Mouse (Mus musculus) right cerebral cortex, adult 18-20 months (tissue): ENCODE data around the gene Sar1a.

ENCODE experiments used
- DNase-seq: peaks from one replicate; pipeline ENCODE4 v3.0.0; 2022; ENCODE audit warnings: mixed read lengths

The Sar1a gene

DNA sequence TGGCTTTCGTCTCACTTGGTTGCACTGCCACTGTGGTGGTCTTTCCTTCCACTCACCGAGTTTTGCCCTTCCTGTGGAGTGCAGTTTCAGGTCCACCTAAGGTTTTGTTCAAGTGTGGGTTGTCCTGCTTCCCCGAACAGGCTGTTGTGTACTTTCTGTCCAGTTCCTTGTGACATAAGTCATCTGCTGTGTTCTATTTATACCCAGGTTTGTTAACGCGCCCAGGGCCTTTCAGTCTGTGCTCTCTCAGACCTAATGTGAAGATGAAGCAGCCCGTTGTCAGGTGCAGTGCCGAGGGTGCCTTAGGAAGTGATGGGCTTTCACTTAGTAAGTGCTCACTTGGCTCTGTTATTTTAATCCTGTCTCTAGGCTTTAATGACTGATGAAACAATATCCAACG lies 9.3 kb downstream of the Sar1a start:
- DNase-seq = no peak

DNA sequence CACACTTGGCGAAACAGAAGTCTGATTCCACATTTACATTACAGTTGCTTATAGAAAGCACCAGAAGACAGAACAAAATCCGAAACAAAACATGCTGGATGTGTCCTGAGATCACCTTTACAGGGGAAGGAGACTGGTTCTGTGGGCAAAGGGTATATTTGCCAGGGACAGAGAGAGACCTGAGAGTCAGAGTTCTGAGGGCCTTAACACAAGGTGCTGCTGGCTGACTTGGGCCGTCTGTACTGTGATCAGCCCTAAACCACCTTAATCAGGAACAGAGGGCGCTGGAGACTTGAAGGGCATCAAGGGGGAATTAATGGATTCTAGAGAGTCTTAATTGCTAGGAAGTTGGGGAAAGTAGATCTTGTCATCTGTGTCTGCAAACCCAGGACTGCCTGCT lies 13.5 kb downstream of the Sar1a start:
- no peak for DNase-seq

DNA sequence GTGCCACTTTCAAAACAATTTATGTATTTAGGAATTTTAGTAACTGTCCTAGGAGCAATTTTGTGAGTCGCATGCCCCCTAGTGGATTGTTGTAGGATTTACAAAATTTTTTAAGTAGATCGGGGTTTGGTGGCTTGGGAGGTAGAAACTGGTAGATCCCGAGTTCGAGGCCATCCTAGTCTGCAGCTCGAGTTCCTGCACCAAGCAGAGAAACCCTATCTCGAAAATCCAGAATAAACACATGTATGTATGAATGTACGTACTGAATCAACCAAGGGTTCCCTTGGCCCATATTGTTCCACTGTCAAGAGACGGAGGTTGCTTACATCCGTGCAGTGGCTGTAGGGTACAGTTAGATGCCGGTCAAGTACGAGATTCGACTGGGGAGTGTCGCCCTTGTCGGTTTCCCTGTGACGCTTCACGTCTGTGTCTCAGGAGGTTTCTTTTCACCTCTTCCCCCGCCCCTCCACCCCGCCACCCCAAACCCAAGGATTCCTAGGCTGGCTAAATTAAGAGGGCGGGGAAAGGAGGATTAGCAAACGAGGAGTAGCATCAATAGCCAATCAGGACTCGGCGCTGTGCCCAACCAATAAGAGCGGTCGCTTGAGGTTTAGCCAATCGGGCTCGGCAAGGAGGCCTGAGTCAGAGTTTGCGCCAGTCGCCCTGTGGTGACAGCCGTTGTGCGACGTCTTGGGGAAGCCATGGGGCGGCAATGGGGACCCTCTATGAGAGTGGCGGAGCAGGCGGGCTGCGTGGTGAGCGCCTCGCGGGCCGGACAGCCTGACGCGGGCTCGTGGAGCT lies 15.0 kb downstream of the Sar1a start, which contains the start of gene Tysnd1:
Gene Tysnd1 (plus strand): TSS at position 645 of the 801 bp plus-strand sequence.
- DNase-seq = peak; percentile 97

DNA sequence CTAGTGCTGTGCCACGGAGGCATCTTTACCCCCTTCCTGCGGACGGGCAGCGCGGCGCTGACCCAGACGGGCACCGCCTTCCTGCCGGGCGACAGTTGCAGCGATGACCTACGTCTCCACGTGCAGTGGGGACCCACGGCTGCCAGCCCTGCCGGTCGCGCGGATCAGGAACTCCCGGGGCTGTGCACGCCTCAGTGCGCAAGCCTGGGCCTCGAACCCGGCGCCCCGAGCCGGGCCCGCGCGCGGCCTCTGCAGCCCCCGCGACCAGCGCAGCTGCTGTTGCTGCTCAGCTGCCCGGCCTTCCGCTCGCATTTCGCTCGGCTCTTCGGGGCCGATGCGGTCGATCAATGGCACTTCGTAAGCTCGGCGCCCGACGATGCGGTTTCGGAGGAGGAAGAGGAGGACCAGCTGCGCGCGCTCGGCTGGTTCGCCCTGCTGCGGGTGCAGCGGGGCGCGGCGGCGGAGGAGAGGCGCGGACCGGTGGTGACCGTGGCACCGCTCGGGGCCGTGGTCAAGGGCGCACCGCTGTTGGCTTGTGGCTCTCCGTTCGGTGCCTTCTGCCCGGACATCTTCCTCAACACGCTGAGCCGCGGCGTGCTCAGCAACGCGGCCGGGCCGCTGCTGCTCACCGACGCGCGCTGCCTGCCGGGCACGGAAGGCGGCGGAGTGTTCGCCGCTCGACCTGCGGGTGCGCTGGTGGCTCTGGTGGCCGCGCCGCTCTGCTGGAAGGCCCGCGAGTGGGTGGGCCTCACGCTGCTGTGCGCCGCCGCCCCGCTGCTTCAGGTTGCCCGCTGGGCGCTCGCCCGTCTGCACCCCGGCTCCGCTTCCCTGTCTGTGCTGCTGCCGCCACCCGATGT lies 15.8 kb downstream of the Sar1a start:
- DNase-seq = peak; percentile 17

DNA sequence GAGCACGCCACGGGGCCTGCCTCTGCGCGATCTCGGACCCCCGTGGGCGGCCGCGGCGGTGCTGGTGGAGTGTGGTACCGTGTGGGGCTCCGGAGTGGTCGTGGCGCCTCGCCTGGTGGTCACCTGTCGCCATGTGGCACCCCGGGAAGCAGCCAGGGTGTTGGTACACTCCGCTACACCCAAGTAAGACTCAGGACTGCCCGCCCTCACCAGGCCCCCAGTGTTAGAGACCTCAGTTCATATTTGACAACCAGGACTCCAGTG lies 16.4 kb downstream of the Sar1a start:
- no peak for DNase-seq

DNA sequence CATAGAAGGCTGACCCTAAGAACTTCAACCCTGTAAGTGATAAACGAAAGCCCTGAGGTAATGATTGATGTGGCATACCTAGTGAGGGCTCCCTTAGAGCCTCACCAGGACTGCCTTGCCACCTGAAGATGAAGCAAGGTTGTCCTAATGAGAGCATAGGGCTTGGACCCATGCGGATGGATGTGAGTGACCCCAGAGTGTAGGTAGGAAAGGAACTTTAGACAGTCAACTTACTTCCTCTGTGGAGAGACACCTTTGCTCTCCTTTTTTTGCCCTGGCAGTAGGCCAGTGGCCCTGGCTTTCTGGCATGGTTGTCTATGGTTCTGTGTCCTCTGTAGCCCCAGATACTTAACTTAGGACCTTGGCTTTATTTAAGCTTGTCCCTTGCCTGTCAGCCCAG lies 16.9 kb downstream of the Sar1a start:
- DNase-seq = no peak

DNA sequence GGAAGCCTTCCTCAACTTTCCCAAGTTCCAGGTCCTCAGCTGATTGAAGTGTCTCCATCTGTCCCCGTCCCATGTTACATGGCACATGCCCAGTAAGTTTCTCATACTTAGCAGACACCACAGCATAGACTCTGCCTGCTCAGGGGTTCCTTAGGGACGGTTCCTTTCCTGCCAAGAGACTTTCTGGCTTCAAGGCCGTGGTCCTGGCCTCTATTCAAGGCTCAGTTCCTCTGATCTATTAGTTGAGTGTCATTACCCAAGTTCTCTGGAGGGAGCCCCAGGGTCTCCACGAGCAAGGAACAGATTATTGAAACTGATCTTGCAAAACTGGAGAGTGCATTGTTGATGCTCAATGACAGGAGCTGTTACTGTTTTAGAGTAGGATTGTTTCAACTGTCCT lies 24.6 kb downstream of the Sar1a start:
- DNase-seq = no peak

DNA sequence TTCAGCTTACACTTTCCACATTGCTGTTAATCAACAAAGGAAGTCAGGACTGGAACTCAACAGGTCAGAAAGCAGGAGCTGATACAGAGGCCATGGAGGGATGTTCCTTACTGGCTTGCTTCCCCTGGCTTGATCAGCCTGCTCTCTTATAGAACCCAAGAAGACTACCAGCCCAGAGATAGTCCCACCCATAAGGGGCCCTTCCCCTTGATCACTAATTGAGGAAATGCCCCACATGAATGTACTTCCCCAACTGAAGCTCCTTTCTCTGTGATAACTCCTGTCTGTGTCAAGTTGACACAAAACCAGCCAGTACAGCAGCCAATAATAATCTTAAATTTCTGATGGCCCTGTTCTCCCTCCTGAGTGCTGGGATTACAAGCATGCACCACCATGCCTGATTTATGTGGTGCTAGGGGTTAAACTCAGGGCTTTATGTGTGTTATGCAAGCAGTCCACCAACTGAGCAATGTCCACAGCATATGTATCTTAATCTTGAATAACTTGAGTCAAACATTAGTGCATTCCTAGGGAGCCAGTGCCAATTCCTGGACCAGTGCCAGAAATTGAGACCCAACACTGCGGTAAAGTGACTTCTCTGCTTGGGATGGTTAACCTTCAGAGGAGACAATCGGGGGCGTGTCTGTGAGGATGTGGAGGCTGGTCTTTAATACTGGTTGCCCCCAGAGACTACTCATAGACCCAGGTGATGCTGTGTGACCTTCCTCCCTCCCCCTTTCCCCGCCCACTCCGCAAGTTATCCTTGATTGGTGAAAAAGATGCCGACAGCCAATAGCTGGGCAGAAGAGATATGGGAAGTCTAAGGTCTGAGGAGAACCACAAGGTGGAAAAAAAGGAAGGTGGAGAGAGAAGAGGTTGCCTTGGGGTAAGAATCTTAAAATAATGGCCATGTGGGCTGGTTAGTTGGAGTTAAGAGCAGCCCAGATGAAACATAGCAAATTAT lies 26.6 kb downstream of the Sar1a start:
- DNase-seq = no peak

DNA sequence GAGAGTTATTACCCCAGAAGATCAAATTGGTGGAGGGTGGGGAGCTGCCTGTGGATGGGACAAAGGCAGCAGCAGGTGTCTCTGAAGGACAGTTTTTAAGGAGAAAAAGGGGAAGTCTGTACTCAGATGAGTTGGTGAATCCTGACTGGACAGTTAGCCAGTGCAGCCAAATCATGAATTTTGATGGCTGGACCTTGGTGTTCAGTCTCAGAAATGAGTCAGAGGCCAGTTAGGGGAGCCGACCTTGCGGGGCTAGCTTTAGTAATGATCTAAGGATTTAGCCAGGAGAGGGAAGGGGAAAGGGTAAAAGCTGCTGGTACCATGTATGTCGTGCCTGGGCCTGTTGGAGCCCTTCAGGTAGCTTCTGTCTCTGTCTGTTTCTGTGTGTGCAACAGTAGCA lies 33.5 kb downstream of the Sar1a start:
- DNase-seq = no peak

DNA sequence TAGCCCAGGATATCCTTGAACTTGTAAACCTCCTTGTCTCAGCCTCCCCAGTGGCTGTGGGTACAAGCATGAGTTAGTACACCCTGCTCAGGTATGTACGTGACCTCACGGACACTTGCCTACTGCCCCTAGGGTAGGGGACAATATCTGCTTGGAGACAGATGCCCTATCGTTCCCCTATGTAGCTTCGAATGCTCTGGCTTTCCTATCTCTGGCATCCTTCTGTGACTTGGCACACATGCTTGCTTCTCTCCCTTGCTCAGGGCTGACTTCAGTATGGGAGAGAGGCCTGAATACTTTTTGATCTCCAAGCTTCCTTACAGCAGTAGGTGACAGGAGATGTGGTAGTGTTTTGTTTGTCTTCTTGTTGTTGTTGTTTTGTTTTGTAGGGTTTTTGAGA lies 34.0 kb downstream of the Sar1a start:
- DNase-seq = no peak

DNA sequence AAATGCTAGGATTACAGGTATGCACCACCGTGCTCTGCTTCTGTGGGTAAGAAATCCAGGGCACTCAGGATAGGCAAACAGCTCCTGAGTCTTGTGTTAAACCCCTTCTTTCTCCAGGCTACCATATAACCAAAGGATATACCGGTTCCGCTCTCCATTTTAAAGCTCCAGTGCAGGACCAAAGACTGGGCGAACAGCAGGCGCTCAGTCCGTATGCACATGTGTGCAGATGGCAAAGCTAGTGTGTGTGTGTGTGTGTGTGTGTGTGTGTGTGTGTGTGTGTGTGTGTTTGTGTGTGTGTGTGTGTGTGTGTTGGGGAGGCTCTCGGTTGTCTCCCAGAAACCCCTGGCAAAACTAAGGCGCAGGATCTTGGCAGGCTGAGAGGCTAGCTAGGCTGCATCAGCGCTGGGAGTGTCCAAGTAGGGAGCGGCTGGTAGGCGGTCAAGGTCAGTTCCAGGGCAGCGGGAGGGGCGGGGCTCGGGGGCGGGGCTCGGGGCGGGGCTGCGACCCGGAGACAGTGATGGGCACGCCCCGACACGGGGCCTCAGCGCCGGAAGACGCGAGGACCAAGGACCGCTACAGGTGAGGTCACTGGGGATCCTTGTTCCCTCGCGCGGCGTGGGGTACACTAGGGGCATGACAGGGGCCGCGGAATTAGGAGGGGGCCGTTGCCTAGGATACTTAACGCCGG lies 34.8 kb downstream of the Sar1a start, which contains the start of gene Aifm2:
Gene Aifm2 (plus strand): TSS at position 493 of the 691 bp plus-strand sequence.
- peak; percentile 29 for DNase-seq

DNA sequence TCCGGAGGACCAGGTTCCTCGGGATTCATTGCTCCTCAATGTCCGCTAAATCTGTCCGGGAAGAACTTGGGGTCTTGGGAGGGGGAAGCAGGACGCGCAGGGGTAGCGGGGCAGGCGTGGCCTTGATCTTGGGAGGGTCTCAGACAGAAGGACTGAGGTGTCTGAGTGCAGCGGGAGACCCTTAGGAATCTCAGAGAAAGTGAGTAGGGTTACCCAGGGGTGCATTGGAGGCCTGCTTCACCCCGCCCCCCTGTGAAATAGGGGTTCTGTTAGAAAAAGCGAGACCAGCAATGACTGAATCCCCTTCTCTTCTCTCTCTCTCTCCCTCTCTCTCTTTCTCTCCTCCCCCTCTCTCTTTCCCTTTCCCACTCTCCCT lies 35.4 kb downstream of the Sar1a start:
- DNase-seq = no peak

DNA sequence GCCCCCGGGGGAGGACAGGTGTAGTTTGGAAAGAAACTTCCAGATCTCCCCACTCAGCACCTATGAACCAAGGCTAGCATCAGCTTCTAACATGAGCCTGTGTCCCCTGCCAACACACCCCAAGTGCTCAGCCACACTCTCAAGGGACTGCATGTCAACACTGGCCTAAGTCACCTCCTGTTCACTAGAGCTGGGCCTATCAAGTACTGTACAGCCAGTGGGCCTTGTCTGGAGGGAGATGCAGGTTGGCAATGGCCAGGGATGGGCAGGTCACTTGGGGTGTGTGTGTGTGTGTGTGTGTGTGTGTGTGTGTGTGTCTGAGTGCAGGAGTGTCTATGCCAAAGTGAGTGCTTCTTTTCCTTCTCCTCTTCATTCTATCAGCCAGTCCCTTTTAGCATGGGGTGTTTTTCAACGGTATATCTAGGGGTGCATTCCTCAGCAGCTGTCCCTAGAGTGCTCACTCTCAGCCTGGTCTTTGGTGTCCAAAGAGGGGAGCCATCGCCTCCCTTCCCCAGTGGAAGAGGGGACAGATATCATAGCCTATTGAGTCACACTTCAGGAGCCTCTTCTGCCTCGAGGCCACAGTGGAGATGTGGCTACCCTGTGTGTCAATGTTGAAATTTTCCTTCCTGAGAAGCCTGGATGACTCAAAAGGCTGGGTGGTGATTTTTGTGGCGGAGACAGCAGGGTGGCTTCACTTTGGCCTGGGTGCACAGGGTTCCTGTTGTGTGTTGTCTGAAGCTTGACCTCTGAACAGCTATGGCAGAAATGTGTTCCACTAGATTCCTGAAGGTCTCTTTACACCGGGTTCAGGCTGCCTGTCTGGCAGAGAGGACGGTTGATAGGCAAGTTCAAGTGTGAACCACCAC lies 36.1 kb downstream of the Sar1a start:
- DNase-seq = no peak

DNA sequence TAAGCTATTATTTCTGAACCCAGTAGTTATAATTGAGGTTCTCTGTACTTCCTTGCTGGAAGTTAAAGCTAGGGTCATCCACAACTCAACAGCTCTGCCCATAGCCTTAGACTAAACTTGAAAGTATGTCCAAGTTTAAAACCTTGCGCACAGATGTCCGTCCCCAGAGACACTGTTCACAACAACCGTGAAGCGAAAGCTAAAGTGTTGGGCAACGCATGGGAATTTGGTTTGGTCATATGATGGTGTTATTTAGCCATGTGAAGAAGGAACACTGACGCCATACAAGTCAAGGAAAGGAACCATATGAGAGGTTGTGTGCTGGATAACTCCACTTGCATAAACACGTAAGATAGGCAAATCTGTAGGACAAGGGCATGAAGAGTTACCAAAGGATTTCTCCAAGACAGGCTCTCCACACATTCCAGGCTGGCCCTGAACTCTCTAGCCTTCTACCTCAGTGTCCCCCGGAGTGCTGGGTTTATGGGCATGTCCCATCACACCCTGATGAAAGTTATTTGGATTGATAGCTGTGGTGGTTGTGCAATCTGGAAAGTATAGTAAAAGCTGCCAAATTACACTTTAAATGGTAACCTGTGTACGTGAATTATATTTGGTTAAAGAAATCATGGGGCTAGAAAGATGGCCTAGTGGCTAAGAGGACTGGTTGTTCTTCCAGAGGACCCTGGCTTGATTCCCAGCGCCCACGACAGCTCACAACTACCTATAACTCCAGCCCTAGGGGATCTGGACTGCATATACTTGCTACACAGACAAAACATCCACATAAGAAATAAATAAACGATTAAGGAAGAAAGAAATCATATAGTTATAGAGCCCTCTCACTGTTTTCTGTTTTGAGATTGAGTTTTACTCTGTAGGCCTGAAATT lies 37.6 kb downstream of the Sar1a start:
- DNase-seq = no peak

DNA sequence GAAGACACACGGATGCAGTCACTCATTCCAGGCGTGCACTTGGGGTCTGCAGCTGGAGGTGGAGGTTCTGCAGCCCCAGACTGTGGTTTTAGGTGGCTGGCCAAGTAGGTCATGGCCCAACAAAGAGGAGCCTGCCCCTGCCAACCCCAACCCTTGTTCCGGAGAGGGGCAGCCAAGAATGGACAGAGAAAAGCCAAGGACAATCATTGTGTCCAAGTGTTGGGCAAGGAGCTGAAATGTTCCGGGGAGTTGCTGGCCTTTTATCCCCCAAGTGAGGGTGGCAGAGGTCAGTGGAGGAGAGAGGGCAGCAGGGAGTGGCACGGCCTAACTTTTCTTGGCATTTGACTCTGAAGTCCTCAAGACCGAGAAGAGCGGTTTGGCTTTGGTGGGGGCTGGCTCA lies 40.2 kb downstream of the Sar1a start:
- DNase-seq = no peak

DNA sequence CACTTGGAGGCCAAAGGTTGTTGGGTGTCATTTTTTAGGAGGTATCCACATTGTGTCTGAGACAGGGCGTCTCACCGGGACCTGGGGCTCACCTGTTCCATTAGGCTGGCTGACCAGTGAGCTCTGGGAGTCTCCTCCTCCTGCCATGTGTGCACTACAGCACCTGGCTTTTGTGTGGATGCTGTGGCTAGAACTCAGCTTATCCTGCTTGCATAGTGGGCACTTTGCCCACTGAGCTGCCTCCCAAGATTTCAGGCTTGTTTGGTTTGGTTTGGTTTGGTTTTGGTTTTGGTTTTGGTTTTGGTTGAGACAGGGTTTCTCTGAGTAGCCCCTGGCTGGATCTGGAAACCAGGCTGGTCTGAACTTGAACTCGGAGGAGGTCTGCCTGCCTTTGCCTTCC lies 42.1 kb downstream of the Sar1a start:
- no peak for DNase-seq

DNA sequence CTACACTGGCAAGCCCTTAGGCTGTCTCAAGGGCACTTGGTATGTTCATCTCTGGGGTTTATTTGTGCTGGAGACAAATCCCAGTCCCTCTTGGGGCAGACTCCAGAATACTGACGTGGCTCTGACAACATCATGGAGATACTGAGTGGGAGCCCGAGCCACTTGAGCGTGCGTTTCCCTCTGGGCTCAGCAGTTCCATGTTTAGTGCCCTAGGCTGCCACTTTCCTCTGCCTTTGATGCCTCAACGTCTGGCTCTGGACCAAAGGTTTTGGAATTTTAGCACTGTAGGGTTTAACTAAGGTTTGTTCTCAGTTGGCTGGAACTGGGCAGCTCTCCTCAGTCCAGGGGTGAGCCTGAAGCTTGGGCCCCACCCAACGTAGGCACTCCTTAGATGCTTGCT lies 43.2 kb downstream of the Sar1a start:
- DNase-seq = no peak

DNA sequence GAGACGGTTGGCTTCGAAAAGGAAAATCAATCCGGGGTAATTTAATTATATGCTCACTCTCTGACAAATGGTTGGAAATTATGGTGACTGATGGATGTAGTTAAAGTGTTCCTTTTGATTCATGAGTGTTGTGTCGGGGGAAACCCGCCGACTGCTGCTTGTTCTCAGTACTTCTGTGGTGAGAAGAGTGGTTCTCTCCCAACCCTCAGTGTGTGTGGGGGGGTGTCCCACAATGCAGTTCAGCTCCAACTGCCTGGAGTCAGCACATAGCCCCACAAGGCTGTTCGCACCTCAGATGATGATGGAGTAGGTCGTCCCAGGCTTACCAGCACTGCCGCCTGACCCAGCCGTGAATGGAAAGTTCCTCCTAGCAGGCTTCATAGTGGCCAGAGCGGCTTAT lies 49.1 kb downstream of the Sar1a start:
- DNase-seq = peak; percentile 26

DNA sequence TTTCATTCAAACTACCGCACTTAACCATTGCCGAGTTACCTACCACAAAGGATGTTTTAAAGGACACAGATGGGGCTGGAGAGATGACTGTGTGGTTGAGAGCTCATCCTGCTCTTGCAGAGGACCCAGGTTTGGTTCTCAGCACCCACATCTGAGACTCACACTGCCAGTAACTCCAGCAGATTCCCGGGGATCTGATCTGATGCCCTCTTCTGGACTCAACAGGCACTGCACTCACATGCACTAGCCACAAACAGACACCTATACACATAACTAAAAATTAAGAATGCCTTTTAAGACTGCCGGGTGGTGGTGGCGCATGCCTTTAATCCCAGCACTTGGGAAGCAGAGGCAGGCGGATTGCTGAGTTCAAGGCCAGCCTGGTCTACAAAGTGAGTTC lies 50.1 kb downstream of the Sar1a start:
- DNase-seq = no peak

DNA sequence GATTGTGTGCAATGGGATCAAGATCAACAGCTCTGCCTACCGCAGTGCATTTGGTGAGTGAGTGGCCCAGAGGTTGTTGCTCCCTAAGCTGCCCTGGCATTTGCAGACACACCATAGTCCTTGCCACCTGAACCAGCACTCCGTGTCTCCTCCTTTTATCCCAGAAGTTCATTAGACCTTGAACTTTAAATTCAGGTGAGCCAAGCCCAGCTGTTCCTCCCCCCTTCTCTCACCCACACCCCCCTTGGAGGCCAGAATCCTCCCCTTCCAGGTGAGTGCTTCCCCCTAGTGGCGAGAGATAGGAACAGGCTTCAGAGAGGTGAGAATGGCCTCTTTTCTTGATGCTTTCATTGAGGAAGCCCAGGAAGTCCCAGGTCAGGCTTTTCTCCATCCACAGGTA lies 54.3 kb downstream of the Sar1a start:
- no peak for DNase-seq
